Mouse (Mus musculus) MN1 (cell line): Measurements from ENCODE around the gene Lrrc15.

ENCODE experiments used
- DNase-seq: peaks from one replicate; pipeline ENCODE4 v3.0.0-alpha.2; 2016; ENCODE audit warnings: low spot score

The Lrrc15 gene

GRCm38 (mm10) chr16:30282844-30283495 is at the start of gene Lrrc15:
TSS of gene Lrrc15 (minus strand) at chr16:30283256.
- DNase-seq: peak; percentile 44

DNA sequence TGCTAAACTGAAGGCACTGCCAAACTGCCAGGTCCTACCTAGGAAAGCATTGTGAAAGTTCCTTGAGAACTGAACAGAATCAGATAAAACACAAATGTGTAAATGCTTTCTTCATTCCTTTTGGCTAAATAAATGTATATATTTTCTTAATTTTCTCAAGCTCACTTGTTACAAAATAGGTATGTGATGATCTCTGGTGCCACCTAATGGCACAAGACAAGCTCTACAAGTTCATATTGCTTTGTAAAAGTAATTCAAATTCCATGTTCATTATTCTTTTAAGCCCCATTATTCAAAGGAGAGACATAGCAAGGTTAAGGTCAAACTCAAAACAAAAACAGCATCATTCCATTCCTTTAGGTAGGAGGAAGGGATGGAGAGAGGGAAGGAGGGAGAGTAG is 31.2 kb upstream of the Lrrc15 start:
- DNase-seq: peak; percentile 53

- no peak for DNase-seq
Measured at GRCm38 (mm10) chr16:30310647-30311046, 27.6 kb upstream of the Lrrc15 start, which contains the start of gene Gp5. TSS of gene Gp5 (minus strand) at chr16:30310779.

GRCm38 (mm10) chr16:30310171-30310515 is 27.1 kb upstream of the Lrrc15 start:
- no peak for DNase-seq

GRCm38 (mm10) chr16:30309395-30310170 is 26.5 kb upstream of the Lrrc15 start:
- no peak for DNase-seq

DNA sequence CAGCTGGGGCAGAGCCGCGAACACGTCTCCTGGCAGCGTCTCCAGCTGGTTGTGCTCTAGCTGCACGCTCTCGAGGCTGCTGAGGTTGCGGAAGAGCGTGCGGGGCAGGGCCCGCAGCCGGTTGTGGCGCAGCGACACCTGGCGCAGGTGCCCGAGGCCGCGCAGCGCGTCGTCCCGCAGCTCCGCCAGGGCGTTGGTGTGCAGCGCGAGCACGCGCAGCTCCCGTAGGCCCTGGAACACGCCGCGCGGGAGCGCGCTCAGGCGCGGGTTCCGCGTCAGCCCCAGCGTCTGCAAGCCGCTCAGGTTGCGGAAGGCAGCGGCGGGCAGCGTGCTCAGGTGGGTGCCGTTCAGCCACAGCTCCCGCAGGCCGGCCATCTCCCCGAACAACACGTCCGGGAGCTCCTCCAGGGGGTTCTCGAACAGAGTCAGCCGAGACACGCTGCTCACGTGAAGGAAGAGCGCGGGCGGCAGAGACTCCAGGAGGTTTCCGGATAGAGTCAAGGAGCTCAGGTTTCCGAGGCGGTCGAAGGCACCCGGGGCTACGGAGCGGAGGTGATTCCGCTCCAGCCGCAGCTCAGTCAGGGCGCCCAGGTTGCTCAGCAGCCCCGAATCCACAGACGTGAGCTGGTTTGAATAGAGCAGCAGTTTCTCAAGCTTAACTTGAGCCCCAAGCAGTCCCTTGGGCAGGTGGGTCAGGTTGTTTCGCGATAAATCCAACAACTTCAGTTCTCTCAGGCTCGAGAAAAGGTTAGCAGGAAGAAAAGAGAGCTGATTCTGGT is 25.7 kb upstream of the Lrrc15 start:
- DNase-seq: no peak

DNA sequence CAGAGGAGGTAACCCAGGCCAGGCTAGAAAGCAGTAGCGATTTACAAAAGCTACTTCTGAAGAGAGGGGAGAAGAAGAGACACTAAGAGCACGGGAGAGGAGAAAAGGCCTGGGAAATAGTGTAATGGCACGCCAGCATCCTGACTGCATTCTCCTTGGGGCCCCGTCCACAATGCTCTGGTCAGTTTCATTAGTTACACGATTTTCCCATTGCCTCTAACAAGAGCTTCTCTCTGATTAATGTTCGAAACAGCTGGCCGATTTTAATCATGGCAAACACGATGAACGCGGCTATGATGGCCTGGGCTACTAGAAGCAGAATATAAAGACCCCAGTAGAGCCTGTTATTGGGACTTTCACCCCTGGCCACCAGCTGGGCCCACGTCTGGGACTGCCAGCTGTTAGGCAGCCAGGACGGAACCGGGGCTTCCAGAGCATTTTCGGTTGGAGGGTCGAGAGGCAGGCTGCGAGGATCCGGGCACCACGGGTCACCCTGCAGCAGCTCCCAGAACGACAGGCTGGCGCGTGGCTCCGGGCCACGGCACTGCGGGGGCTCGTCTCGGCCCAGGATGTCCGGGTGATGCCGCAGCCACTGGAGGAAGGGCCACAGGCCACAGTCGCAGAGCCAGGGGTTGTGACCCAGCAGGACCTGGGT is 25.0 kb upstream of the Lrrc15 start:
- DNase-seq: no peak

DNA sequence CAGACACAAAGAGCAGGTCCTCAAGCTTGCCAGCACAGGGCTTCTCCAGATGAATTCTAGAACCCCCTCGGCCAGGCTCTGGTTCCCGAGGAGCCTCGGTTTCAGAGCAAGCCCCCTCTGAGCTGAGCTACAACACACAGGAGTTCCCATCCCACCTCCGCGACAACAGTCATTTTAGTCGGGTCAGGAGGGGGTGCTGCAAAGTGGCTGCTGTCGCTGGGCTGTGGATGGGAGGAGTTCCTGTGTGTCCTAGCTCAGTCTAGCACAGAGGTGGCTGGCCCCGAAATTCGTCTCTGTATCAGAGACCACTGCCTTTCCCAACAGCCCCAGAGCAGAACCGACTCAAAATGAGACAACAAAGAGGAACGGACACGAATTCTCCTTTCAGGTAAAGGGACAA is 24.2 kb upstream of the Lrrc15 start:
- DNase-seq: no peak

DNA sequence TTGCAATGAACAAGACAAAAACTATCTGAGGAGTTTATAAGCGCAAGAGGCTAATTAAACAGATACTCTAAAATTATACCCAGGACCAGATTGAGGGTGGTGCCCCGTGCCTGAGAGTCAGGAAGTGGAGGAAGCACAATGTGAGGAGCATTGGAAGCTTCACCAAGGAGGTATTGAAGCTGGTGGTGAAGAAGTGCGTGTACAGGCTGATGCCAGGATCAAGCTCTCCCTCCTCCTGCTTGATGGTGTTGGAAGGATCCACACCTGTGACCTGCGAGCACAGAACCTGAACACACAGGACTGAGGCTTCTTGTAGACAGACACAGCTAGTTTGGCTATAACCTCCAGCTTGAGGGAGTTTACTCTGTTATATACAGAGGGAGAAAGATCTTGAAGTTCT is 23.0 kb upstream of the Lrrc15 start:
- no peak for DNase-seq

GRCm38 (mm10) chr16:30304236-30304635 is 21.2 kb upstream of the Lrrc15 start:
- no peak for DNase-seq

GRCm38 (mm10) chr16:30303411-30303810 is 20.4 kb upstream of the Lrrc15 start:
- no peak for DNase-seq

GRCm38 (mm10) chr16:30302686-30303085 is 19.6 kb upstream of the Lrrc15 start:
- no peak for DNase-seq

DNA sequence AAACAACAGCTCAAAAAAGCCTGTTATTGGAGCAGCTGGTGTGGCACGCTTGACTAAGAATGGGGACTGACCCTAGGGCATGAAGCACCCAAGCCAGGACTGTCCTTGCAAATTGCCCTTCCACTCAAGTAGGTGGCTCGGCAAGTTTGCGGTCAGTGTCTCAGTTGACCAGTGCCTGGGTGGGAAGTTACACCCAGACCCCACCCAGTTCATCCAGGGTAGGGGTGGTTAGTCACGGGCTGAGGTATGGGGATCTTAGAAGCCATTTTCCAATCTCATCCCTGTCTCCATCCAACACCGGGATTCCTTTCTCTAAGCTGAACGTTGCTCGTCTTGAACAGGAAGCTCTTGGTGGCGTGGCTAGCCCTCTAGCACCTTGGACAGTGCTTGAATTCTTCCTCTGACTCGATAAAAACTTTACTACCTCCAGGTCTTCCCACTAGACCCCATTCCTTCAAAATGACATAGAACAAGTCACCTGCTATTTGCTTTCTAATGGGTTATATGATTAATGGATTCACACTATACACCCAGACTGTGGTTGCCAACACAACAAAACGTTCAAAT is 16.7 kb upstream of the Lrrc15 start:
- DNase-seq: no peak

DNA sequence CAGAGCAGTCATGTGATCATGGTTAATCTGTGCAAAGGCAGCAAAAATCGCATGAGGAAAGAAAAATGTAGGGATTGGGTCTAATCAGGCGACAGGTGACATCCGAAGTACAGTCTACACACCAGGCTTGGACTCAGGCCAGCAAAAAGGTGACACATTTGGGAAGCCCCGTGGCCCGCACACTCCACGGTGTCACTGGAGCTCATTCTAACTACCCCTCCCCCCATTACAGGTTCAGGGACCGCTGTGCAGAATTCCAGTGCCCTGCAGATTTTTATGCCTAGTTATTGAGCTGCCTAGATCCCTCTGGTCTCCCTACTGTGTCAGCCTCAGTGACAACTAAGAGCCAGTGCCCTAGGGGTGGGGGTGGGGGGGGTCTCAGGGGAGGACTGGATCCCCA is 14.4 kb upstream of the Lrrc15 start:
- DNase-seq: no peak

GRCm38 (mm10) chr16:30296601-30297275 is 13.7 kb upstream of the Lrrc15 start:
- no peak for DNase-seq

GRCm38 (mm10) chr16:30295106-30295505 is 12.1 kb upstream of the Lrrc15 start:
- no peak for DNase-seq

DNA sequence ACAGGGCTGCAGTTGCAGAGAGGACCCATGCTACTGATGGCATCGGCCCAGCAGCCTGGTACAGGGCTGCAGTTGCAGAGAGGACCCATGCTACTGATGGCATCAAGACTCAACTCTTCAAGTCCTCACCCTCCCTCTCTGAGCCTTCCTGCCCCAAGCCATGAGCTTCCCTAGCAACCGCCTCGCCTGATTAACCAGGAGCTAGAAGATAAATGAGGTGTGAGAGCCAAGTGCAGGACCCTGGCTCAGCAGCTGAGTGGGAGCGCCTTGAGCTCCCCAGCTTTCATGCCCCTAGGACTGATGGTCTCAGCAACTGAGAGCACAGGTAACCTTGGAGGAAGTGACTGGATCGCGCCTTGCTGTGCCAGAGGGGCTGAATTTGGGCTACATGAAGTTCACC is 7.4 kb upstream of the Lrrc15 start:
- DNase-seq: no peak

DNA sequence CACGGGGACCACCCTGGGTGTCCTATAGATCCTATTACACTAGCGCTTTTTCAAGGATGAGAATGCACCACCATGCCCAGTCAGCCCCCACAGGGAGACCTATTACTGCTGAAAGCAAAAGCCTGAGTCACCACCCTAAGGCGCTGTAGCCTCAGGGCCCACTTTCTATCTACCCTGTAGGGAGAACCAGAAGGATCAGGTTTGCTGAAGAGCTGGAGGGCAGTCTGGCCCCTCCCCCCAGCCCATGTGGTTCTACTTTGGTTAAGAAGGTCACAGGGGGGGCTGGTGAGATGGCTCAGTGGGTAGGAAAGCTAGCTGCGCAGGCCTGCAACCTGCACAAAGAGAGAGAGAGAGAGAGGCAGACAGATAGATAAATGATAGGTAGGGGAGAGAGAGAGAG is 2.6 kb upstream of the Lrrc15 start:
- DNase-seq: no peak

DNA sequence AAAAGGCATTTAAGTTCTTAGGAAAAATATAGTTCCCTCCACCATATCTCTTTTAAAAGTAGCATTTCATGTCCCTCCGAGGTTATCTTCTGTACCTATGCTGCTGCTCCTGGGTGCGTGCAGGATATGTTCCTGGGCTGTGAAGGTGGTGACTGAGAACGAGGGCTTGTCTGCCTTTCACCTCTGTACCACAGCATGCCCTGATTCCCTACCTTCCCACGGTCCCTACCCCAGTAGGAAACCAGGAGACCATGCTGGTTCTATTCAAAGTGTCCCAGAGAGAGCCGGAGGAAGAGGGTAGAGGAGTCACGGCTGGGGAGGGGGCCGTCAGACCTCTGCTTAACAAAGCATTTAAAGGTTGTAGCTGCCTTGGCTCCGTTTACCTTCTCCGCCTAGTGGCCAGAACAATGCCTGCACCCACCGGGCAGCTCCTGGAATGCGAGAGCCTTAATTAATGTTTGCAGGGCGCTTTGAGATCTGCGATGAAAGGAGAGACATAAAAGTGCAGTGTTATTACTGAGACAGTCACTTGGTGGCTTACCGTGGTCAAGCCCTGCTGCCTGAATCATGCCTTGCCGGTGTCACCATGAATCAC is 784 bp upstream of the Lrrc15 start:
- peak; percentile 59 for DNase-seq

DNA sequence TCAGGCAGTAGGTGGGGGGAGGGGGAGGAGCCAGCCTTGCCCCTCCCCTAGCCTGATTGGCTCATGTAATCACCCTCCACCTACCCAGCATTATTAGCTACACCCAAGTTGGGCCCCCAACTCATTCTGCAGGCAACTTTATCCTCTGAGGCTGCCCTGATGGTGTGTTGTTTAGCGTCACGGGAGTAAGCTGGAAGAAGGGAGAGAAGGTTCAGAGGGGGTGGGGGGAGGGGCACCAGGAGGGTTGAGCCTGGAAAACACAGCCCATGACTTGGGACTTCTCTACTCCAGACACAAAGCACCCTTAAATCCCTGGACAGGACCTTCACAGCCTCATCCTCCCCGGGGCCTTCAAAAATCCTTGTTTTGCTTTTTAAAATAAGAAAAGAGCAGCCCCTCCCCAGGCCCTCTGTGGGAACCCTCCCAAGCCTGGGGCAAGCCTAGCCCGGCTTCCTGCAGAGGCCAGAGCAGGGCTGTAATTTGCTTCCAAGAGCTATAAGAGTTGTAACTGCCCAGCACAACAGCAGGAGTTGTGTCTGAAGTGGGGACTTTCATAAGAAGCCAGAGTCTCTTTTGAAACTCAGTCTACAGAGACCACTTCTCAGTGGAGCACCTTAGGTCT is 2.3 kb downstream of the Lrrc15 start:
- no peak for DNase-seq

DNA sequence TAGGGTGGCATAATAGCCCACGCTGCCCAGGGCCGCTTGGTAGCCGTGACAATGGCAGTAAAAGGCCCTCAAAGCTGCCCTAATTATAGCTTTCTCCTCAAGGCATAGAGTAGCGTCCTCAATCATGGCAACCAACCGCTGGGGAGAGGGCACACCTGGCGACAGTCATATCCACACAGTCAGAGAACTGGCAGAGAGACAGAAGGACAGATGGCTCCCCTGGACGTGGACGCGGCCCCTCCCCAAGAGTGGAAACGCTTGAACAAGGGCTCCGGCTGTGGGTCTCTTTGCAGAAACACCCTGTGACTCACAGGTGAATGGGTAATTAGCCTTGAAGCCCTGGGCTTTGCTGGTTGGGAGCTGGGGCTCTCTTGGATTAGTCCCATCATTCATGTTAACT is 4.7 kb downstream of the Lrrc15 start:
- no peak for DNase-seq
